Mouse (Mus musculus) heart, adult 2 months (tissue): ENCODE data around the gene Xpo5. TPM values are rescaled to one million over a fixed set of nuclear protein-coding genes. Genes with fewer than 3 reads are reported as not detected.
A peak's percentile ranks its signal among the peaks of the same experiment; 100 is the strongest.

ENCODE experiments used
- DNase-seq, 2 experiments: peaks; one replicate each; pipeline ENCODE4 v3.0.0; 2021
- H3K27ac ChIP-seq: fragments of 200-600 bp; 2 replicates; pipeline ENCODE4 v1.8.1; 2022
- H3K27me3 ChIP-seq: fragments of 200-500 bp; 2 replicates; pipeline ENCODE4 v1.6.1; 2012; ENCODE audit warnings: mild to moderate bottlenecking, low read length, inconsistent platforms, mixed read lengths; ENCODE audit not compliant: control insufficient read depth, insufficient read depth
- H3K36me3 ChIP-seq: fragments of 200-500 bp; 2 replicates; pipeline ENCODE4 v1.6.1; 2012; ENCODE audit warnings: low read length, inconsistent platforms; ENCODE audit not compliant: control insufficient read depth, insufficient read depth
- H3K4me1 ChIP-seq: fragments of 200-500 bp; 2 replicates; pipeline ENCODE4 v1.6.1; 2011; ENCODE audit warnings: low read length; ENCODE audit not compliant: control insufficient read depth, insufficient read depth
- H3K4me3 ChIP-seq: fragments of 200-600 bp; 2 replicates; pipeline ENCODE4 v1.8.1; 2022
- H3K79me2 ChIP-seq: fragments of 200-500 bp; replicated peaks from 2 replicates; pipeline ENCODE4 v1.6.1; 2012; ENCODE audit warnings: mild to moderate bottlenecking, inconsistent platforms, low read length, moderate library complexity, mixed read lengths; ENCODE audit not compliant: control insufficient read depth, insufficient read depth
- H3K9ac ChIP-seq: fragments of 200-500 bp; 2 replicates; pipeline ENCODE4 v1.6.1; 2012; ENCODE audit warnings: low read depth, mild to moderate bottlenecking, control low read depth, inconsistent platforms, low read length, mixed read lengths
- CTCF ChIP-seq: fragments of 200-600 bp; IDR thresholded peaks from 2 replicates; pipeline ENCODE4 v1.8.1; 2022; ENCODE audit warnings: antibody characterized with exemption, mild to moderate bottlenecking, moderate library complexity
- EP300 ChIP-seq: fragments of 200-500 bp; IDR thresholded peaks from 2 replicates; pipeline ENCODE4 v1.6.1; 2011; ENCODE audit warnings: low read depth, low read length, control low read depth; ENCODE audit not compliant: insufficient read depth
- POLR2A ChIP-seq: fragments of 200-500 bp; IDR thresholded peaks from 2 replicates; pipeline ENCODE4 v1.6.1; 2011; ENCODE audit warnings: mild to moderate bottlenecking, low read depth, low read length, control low read depth; ENCODE audit not compliant: insufficient read depth
- WGBS: fragments of 180-500 bp; shearing (Covaris S2); methylation state at CpG from one replicate; pipeline ENCODE4 v1.1.7; 2018; 5-methylcytosine and 5-hydroxymethylcytosine counted together
- intact Hi-C: fragments of 180-260 bp; cut with DNase I; formaldehyde crosslinking; loops from one replicate; pipeline ENCODE4 v1.15.1; 2025
- polyA plus RNA-seq: library from polyadenylated mRNA; depleted of rRNA; stranded (reverse); fragments of >200 nt; gene quantifications from 2 replicates; pipeline ENCODE4 v1.2.3, GENCODE M21; 2012
- total RNA-seq, 2 experiments: library from RNA; stranded (reverse); gene quantifications; 2 replicates each; pipeline ENCODE4 v1.2.3; 2021

Xpo5 gene
- total and polyA plus RNA-seq, 3 experiments = 14.2 to 22.0 (median 21.5) TPM

GRCm38 (mm10) chr17:46159236-46159635 lies 43.3 kb upstream of the Xpo5 start:
- Histone ChIP-seq H3K9ac (no peak overlapping the region), H3K36me3 (no peaks in the 10 kb centered on the region), H3K27ac (peak overlapping the region; percentile 95), H3K4me3 (no peak overlapping the region; the same call in 1 of the 2 replicates), H3K4me1 (peaks cover 10% of the 10 kb centered on the region), H3K79me2 (no peaks in the 10 kb centered on the region), H3K27me3 (no peaks in the 10 kb centered on the region)
- TF ChIP-seq EP300 (no peak), POLR2A (no peak), CTCF (no peak)
- WGBS = 19% methylated on average over 2 of the region's 2 CpGs
- no peak for DNase-seq
- intact Hi-C loops = loop anchor here (10.0 kb wide), 1 partner anchor 574 kb away; no protein-coding TSS in a partner anchor

DNA sequence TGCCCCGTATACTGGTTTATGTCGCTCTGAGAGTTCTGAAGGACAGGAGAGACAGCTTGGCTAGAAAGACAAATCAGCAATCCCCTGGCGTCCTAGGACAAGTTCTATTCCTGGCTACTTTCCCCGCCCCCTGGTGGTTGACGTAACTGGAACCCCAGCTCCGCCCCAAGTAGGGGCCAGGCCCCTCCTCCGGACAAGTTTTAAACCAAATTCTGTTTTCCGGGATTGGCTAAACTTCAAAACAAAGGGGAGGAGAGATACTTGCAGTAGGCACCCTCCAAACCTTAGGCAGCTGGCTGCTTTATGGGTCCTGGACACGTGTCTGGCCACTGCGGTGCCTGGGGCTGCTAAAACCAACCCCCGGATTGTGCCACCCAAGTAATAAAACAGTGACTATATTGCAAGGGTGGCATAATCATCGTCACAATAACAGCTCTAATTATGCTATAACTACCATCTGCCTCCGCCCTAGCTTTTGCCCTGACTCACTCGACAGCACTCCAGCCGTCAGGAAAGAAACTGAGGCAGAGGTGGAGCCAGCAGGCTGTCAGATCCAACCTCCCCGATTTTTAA lies 42.4 kb upstream of the Xpo5 start:
- H3K27ac ChIP-seq = peak overlapping the region; percentile 95
- no peaks in the 10 kb centered on the region for H3K36me3 ChIP-seq
- H3K4me3 ChIP-seq = peak overlapping the region; percentile 66
- intact Hi-C loops = loop anchor here (10.0 kb wide), 1 partner anchor 425 kb away; the partner anchor contains the start of gene 1600014C23Rik
- no peaks in the 10 kb centered on the region for H3K79me2 ChIP-seq
- no peaks in the 10 kb centered on the region for H3K27me3 ChIP-seq
- peaks cover 10% of the 10 kb centered on the region for H3K4me1 ChIP-seq
- peak; percentile 94 for DNase-seq
- peak overlapping the region; percentile 68 for H3K9ac ChIP-seq
- TF ChIP-seq EP300 = peak; percentile 53; the same call in 1 of the 2 replicates
- peak; percentile 69 for TF ChIP-seq CTCF
- TF ChIP-seq POLR2A = peak; percentile 82
- under 1% methylated on average over 16 of the region's 16 CpGs for WGBS

- H3K4me3 ChIP-seq = peak within 1 kb of the TSS; percentile 70
- H3K27me3 ChIP-seq = no peaks in the 10 kb centered on the region
- intact Hi-C loops = loop anchor here (10.0 kb wide), 1 partner anchor 426 kb away; the partner anchor contains the start of gene 1600014C23Rik
- H3K9ac ChIP-seq = peak within 1 kb of the TSS; percentile 74
- peak within 1 kb of the TSS; percentile 97 for H3K27ac ChIP-seq
- no peaks in the 10 kb centered on the region for H3K79me2 ChIP-seq
- no peaks in the 10 kb centered on the region for H3K36me3 ChIP-seq
- H3K4me1 ChIP-seq = peaks cover 10% of the 10 kb centered on the region
- WGBS = 0% methylated on average over 23 of the region's 23 CpGs
- TF ChIP-seq EP300 (peak; percentile 53; the same call in 1 of the 2 replicates), POLR2A (peak; percentile 87), CTCF (no peak)
- peak; percentile 93 to 98 for DNase-seq
Measured at GRCm38 (mm10) chr17:46160686-46161085, 41.9 kb upstream of the Xpo5 start, which contains the start of gene Gtpbp2. TSS of gene Gtpbp2 (plus strand) at chr17:46161032.

DNA sequence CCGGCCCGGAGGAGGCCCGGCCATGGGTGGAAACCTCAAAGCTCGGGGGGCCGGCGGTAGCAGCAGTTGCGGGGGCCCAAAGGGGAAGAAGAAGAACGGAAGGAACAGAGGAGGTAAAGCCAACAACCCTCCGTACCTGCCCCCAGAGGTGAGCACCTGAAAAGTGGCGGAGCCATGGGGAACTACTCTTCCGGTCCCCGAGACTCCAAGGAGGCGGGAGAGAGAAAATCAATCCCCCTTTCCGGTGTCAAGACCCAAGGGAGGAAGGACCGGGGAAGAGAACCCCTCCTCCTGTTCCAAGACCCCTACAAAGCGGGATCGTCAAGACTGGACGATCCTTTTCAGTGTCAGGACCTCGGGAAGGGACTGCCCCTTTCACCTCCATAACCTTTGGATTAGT lies 41.4 kb upstream of the Xpo5 start:
- no peak for DNase-seq
- peak overlapping the region; percentile 70 for H3K4me3 ChIP-seq
- peak overlapping the region; percentile 97 for H3K27ac ChIP-seq
- no peaks in the 10 kb centered on the region for H3K79me2 ChIP-seq
- no peaks in the 10 kb centered on the region for H3K27me3 ChIP-seq
- H3K36me3 ChIP-seq = no peaks in the 10 kb centered on the region
- no peak for TF ChIP-seq POLR2A
- intact Hi-C loops = loop anchor here (10.0 kb wide), 1 partner anchor 426 kb away; the partner anchor contains the start of gene 1600014C23Rik
- 0% methylated on average over 19 of the region's 19 CpGs for WGBS
- peaks cover 10% of the 10 kb centered on the region for H3K4me1 ChIP-seq
- H3K9ac ChIP-seq = peak overlapping the region; percentile 74

- no peaks in the 10 kb centered on the region for H3K79me2 ChIP-seq
- DNase-seq = no peak
- peak overlapping the region; percentile 97 for H3K27ac ChIP-seq
- intact Hi-C loops = loop anchor here (10.0 kb wide), 1 partner anchor 427 kb away; the partner anchor contains the start of gene 1600014C23Rik
- 36% methylated on average over 9 of the region's 9 CpGs for WGBS
- H3K9ac ChIP-seq = peak overlapping the region; percentile 74
- peaks cover 10% of the 10 kb centered on the region for H3K4me1 ChIP-seq
- H3K27me3 ChIP-seq = no peaks in the 10 kb centered on the region
- TF ChIP-seq POLR2A = no peak
- peak overlapping the region; percentile 70 for H3K4me3 ChIP-seq
- H3K36me3 ChIP-seq = no peaks in the 10 kb centered on the region; the same call in 1 of the 2 replicates
Measured at GRCm38 (mm10) chr17:46161710-46162109, 40.9 kb upstream of the Xpo5 start.

- no peak overlapping the region for H3K9ac ChIP-seq
- peak overlapping the region; percentile 65 for H3K27ac ChIP-seq
- peak overlapping the region; percentile 44; the same call in 1 of the 2 replicates for H3K4me3 ChIP-seq
- no peaks in the 10 kb centered on the region; the same call in 1 of the 2 replicates for H3K36me3 ChIP-seq
- H3K4me1 ChIP-seq = peaks cover 11% of the 10 kb centered on the region
- DNase-seq = no peak
- 74% methylated on average over 7 of the region's 7 CpGs for WGBS
- H3K79me2 ChIP-seq = no peaks in the 10 kb centered on the region
- H3K27me3 ChIP-seq = no peaks in the 10 kb centered on the region
- intact Hi-C loops = loop anchor here (10.0 kb wide), 1 partner anchor 428 kb away; the partner anchor contains the start of gene 1600014C23Rik
- TF ChIP-seq POLR2A = 0 out of 2 replicates have a peak, but pooled peaks have one; percentile 9
- no peak for TF ChIP-seq EP300
Measured at GRCm38 (mm10) chr17:46162551-46162950, 40.0 kb upstream of the Xpo5 start.
